Mouse (Mus musculus): ENCODE measurements at regions not wholly inside any gene's neighbourhood (a gene's known extent, or its start where the extent isn't known, plus 50 kb on each side); places are given as distances from the start of the nearest gene placed in this dataset.

- Histone ChIP-seq H3K4me3 (replicated peaks; ENCODE audit: control insufficient read depth, low read depth, low read length) (no peak overlapping the region), H3K27ac (ENCODE audit: control insufficient read depth, insufficient read depth, low read depth, low read length, poor library complexity) (no peak overlapping the region), H3K4me1 (ENCODE audit: control insufficient read depth, insufficient read depth, low read length) (no peaks in the 10 kb centered on the region)
- WGBS, result 67% methylated on average over 21 of the region's 21 CpGs
- TF ChIP-seq POLR2A (IDR thresholded peaks at IDR 0.05; ENCODE audit: borderline replicate concordance, control insufficient read depth, low read depth, low read length) (no peak), CTCF (IDR thresholded peaks at IDR 0.05; ENCODE audit: control insufficient read depth, insufficient read depth, low read length) (no peak)
Observed at GRCm38 (mm10) chr4:142517478-142518455, 278.6 kb upstream of the Kazn start.

- WGBS, result 85% methylated on average over 4 of the region's 4 CpGs
- Histone ChIP-seq H3K27ac (ENCODE audit: control insufficient read depth, insufficient read depth, low read depth, low read length, poor library complexity) (no peak overlapping the region), H3K4me3 (replicated peaks; ENCODE audit: control insufficient read depth, low read depth, low read length) (no peak overlapping the region), H3K4me1 (ENCODE audit: control insufficient read depth, insufficient read depth, low read length) (no peaks in the 10 kb centered on the region)
- TF ChIP-seq CTCF (IDR thresholded peaks at IDR 0.05; ENCODE audit: control insufficient read depth, insufficient read depth, low read length) (no peak), POLR2A (IDR thresholded peaks at IDR 0.05; ENCODE audit: borderline replicate concordance, control insufficient read depth, low read depth, low read length) (no peak)
Observed at GRCm38 (mm10) chr4:142514751-142515150, 275.6 kb upstream of the Kazn start.

- WGBS, result 69% methylated on average over 2 of the region's 2 CpGs
- Histone ChIP-seq H3K27ac (ENCODE audit: control insufficient read depth, insufficient read depth, low read depth, low read length, poor library complexity) (no peak overlapping the region), H3K4me3 (replicated peaks; ENCODE audit: control insufficient read depth, low read depth, low read length) (no peak overlapping the region), H3K4me1 (ENCODE audit: control insufficient read depth, insufficient read depth, low read length) (no peaks in the 10 kb centered on the region)
- TF ChIP-seq POLR2A (IDR thresholded peaks at IDR 0.05; ENCODE audit: borderline replicate concordance, control insufficient read depth, low read depth, low read length) (no peak), CTCF (IDR thresholded peaks at IDR 0.05; ENCODE audit: control insufficient read depth, insufficient read depth, low read length) (no peak)
Observed at GRCm38 (mm10) chr4:142509386-142509785, 270.2 kb upstream of the Kazn start.

GRCm38 (mm10) chr4:142506383-142507211, 267.4 kb upstream of the Kazn start:
- no peaks in the 10 kb centered on the region for H3K4me1 ChIP-seq (ENCODE audit: control insufficient read depth, insufficient read depth, low read length)
- no peak for TF ChIP-seq CTCF (IDR thresholded peaks at IDR 0.05; ENCODE audit: control insufficient read depth, insufficient read depth, low read length)
- no peak overlapping the region for H3K27ac ChIP-seq (ENCODE audit: control insufficient read depth, insufficient read depth, low read depth, low read length, poor library complexity)
- WGBS, result 21% methylated on average over 13 of the region's 13 CpGs
- no peak overlapping the region for H3K4me3 ChIP-seq (replicated peaks; ENCODE audit: control insufficient read depth, low read depth, low read length)

GRCm38 (mm10) chr4:142503761-142504160, 264.6 kb upstream of the Kazn start:
- Histone ChIP-seq H3K27ac (ENCODE audit: control insufficient read depth, insufficient read depth, low read depth, low read length, poor library complexity) (no peak overlapping the region), H3K4me3 (replicated peaks; ENCODE audit: control insufficient read depth, low read depth, low read length) (no peak overlapping the region), H3K4me1 (ENCODE audit: control insufficient read depth, insufficient read depth, low read length) (no peaks in the 10 kb centered on the region)
- 81% methylated on average over 15 of the region's 15 CpGs for WGBS
- no peak for TF ChIP-seq POLR2A (IDR thresholded peaks at IDR 0.05; ENCODE audit: borderline replicate concordance, control insufficient read depth, low read depth, low read length)
- no peak for TF ChIP-seq CTCF (IDR thresholded peaks at IDR 0.05; ENCODE audit: control insufficient read depth, insufficient read depth, low read length)

- Histone ChIP-seq H3K4me1 (ENCODE audit: control insufficient read depth, insufficient read depth, low read length) (no peaks in the 10 kb centered on the region), H3K27ac (ENCODE audit: control insufficient read depth, insufficient read depth, low read depth, low read length, poor library complexity) (no peak overlapping the region), H3K4me3 (replicated peaks; ENCODE audit: control insufficient read depth, low read depth, low read length) (no peak overlapping the region)
- TF ChIP-seq POLR2A (IDR thresholded peaks at IDR 0.05; ENCODE audit: borderline replicate concordance, control insufficient read depth, low read depth, low read length) (no peak), CTCF (IDR thresholded peaks at IDR 0.05; ENCODE audit: control insufficient read depth, insufficient read depth, low read length) (no peak)
- 73% methylated on average over 8 of the region's 8 CpGs for WGBS
Observed at GRCm38 (mm10) chr4:142501177-142501576, 262.0 kb upstream of the Kazn start.

GRCm38 (mm10) chr4:142500541-142500940, 261.3 kb upstream of the Kazn start:
- no peak for TF ChIP-seq CTCF (IDR thresholded peaks at IDR 0.05; ENCODE audit: control insufficient read depth, insufficient read depth, low read length)
- no peak for TF ChIP-seq POLR2A (IDR thresholded peaks at IDR 0.05; ENCODE audit: borderline replicate concordance, control insufficient read depth, low read depth, low read length)
- 83% methylated on average over 7 of the region's 7 CpGs for WGBS

GRCm38 (mm10) chr4:142496605-142497004, 257.4 kb upstream of the Kazn start:
- Histone ChIP-seq H3K4me3 (replicated peaks; ENCODE audit: control insufficient read depth, low read depth, low read length) (no peak overlapping the region), H3K27ac (ENCODE audit: control insufficient read depth, insufficient read depth, low read depth, low read length, poor library complexity) (no peak overlapping the region), H3K4me1 (ENCODE audit: control insufficient read depth, insufficient read depth, low read length) (no peaks in the 10 kb centered on the region)
- TF ChIP-seq CTCF (IDR thresholded peaks at IDR 0.05; ENCODE audit: control insufficient read depth, insufficient read depth, low read length) (no peak), POLR2A (IDR thresholded peaks at IDR 0.05; ENCODE audit: borderline replicate concordance, control insufficient read depth, low read depth, low read length) (no peak)
- 47% methylated on average over 12 of the region's 12 CpGs for WGBS

More at GRCm38 (mm10) chr4:142500541-142500940, 261.3 kb upstream of the Kazn start:
- Histone ChIP-seq H3K27ac (ENCODE audit: control insufficient read depth, insufficient read depth, low read depth, low read length, poor library complexity) (no peak overlapping the region), H3K4me1 (ENCODE audit: control insufficient read depth, insufficient read depth, low read length) (no peaks in the 10 kb centered on the region), H3K4me3 (replicated peaks; ENCODE audit: control insufficient read depth, low read depth, low read length) (no peak overlapping the region)
